Mouse (Mus musculus) liver, adult 2 months (tissue): ENCODE measurements at regions not wholly inside any gene's neighbourhood (a gene's known extent, or its start where the extent isn't known, plus 50 kb on each side); places are given as distances from the start of the nearest gene placed in this dataset.

Experiments
- CTCF ChIP-seq: fragments of 200-500 bp; IDR thresholded peaks from 2 replicates; pipeline ENCODE4 v1.5.1; 2011; ENCODE audit warnings: low read depth, low read length, control low read depth
- POLR2A ChIP-seq: fragments of 200-500 bp; IDR thresholded peaks from 2 replicates; pipeline ENCODE4 v1.6.1; 2011; ENCODE audit warnings: low read length, control low read depth; ENCODE audit not compliant: insufficient read depth; ENCODE audit errors: extremely low read depth

- TF ChIP-seq POLR2A (no peak), CTCF (no peak)
These were observed 316.1 kb upstream of the Gm9747 start for GRCm38 (mm10) chr1:81916840-81917239.
